Mouse (Mus musculus) thymus, adult 2 months (tissue): Measurements from ENCODE around the gene Cyb561a3. TPM values are rescaled to one million over a fixed set of nuclear protein-coding genes. Genes with fewer than 3 reads are reported as not detected.

Source experiments
- DNase-seq: peaks from one replicate; pipeline ENCODE4 v3.0.0; 2021
- H3K27ac ChIP-seq: fragments of 200-500 bp; 2 replicates; pipeline ENCODE4 v1.5.1; 2012; ENCODE audit warnings: low read length, control low read depth; ENCODE audit not compliant: control insufficient read depth, insufficient read depth
- H3K27me3 ChIP-seq: fragments of 200-500 bp; 2 replicates; pipeline ENCODE4 v1.6.1; 2012; ENCODE audit warnings: mild to moderate bottlenecking, low read length, moderate library complexity, mixed read lengths; ENCODE audit not compliant: control insufficient read depth, insufficient read depth
- H3K36me3 ChIP-seq: fragments of 200-500 bp; 2 replicates; pipeline ENCODE4 v1.6.1; 2012; ENCODE audit warnings: mild to moderate bottlenecking, low read length, moderate library complexity; ENCODE audit not compliant: control insufficient read depth, insufficient read depth
- H3K4me1 ChIP-seq: fragments of 200-500 bp; replicated peaks from 2 replicates; pipeline ENCODE4 v1.6.1; 2012; ENCODE audit warnings: low read length; ENCODE audit not compliant: control insufficient read depth, insufficient read depth
- H3K4me3 ChIP-seq: fragments of 200-500 bp; 2 replicates; pipeline ENCODE4 v1.5.1; 2012; ENCODE audit warnings: mild to moderate bottlenecking, low read length, control low read depth, moderate library complexity; ENCODE audit not compliant: control insufficient read depth, insufficient read depth
- CTCF ChIP-seq: fragments of 200-500 bp; IDR thresholded peaks from 2 replicates; pipeline ENCODE4 v1.5.1; 2012; ENCODE audit warnings: mild to moderate bottlenecking, control low read depth, low read length, moderate library complexity, borderline replicate concordance; ENCODE audit not compliant: control insufficient read depth, poor library complexity, insufficient read depth; ENCODE audit errors: extremely low read depth
- POLR2A ChIP-seq: fragments of 200-500 bp; IDR thresholded peaks from 2 replicates; pipeline ENCODE4 v1.6.1; 2012; ENCODE audit warnings: mild to moderate bottlenecking, low read length, control low read depth, moderate library complexity; ENCODE audit not compliant: control insufficient read depth, poor library complexity, insufficient read depth; ENCODE audit errors: extremely low read depth
- WGBS: fragments of 180-500 bp; shearing (Covaris S2); methylation state at CpG from one replicate; pipeline ENCODE4 v1.1.7; 2018; 5-methylcytosine and 5-hydroxymethylcytosine counted together
- polyA plus RNA-seq: library from polyadenylated mRNA; depleted of rRNA; stranded (reverse); fragments of >200 nt; gene quantifications from 2 replicates; pipeline ENCODE4 v1.2.3, GENCODE M21; 2012; rRNA removed

Cyb561a3 gene
- polyA plus RNA-seq, 1 experiment, result 93.7 TPM

- no peaks in the 10 kb centered on the region for H3K27me3 ChIP-seq
- H3K27ac ChIP-seq, result no peak overlapping the region
- peaks cover 29% of the 10 kb centered on the region for H3K4me1 ChIP-seq
- DNase-seq, result peak; percentile 23
- H3K36me3 ChIP-seq, result peaks cover under 1% of the 10 kb centered on the region; the same call in 1 of the 2 replicates
- WGBS, result 8% methylated on average over 21 of the region's 21 CpGs
- peak overlapping the region; percentile 57 for H3K4me3 ChIP-seq
- TF ChIP-seq POLR2A, result no peak
- TF ChIP-seq CTCF, result no peak
Measured at GRCm38 (mm10) chr19:10634872-10635318, 57.9 kb downstream of the Cyb561a3 start.

DNA sequence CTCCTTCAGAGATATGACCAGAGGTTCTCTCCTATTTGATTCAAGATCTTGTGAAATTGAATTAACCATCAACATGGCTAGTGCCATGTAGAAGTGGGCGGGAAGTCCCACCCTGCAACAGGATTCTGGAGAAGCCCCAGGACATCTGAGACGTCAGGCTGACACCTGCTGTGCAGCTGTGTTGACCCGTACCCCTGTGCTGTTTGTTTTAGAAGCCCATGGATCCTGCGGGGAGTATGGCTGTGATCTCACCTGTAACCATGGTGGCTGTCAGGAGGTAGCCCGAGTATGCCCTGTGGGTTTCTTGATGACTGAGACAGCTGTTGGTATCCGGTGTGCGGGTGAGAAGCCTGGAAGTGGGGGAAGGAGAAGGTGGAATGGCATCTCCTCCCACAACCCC is 60.9 kb downstream of the Cyb561a3 start:
- TF ChIP-seq CTCF (no peak), POLR2A (no peak)
- DNase-seq, result no peak
- Histone ChIP-seq H3K4me3 (no peak overlapping the region), H3K27me3 (no peaks in the 10 kb centered on the region), H3K27ac (no peak overlapping the region), H3K4me1 (peaks cover 39% of the 10 kb centered on the region), H3K36me3 (no peaks in the 10 kb centered on the region)
- WGBS, result 66% methylated on average over 7 of the region's 7 CpGs

DNA sequence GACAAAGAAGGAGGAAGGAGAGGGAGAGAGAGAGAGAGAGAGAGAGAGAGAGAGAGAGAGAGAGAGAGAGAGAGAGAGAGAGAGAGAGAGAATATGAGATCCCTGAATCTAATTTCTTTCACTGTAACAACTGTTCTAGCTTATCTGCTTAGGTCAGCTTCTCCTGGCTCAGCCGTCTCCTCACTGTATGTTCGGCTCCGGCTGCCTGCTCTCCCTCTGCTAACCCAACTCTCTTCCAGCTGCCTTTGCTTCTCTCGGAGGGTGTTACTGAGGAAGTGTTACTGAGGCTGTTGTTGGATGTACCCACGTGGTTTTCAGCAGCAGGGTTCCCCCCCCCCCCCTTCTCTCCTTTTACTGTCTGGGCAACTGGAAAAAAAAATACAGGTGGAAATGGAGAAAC is 63.1 kb downstream of the Cyb561a3 start:
- Histone ChIP-seq H3K27me3 (no peaks in the 10 kb centered on the region), H3K4me1 (peaks cover 37% of the 10 kb centered on the region), H3K36me3 (no peaks in the 10 kb centered on the region), H3K27ac (no peak overlapping the region), H3K4me3 (no peak overlapping the region)
- 7% methylated on average over 5 of the region's 5 CpGs for WGBS
- DNase-seq, result no peak
- TF ChIP-seq POLR2A (no peak), CTCF (no peak)

DNA sequence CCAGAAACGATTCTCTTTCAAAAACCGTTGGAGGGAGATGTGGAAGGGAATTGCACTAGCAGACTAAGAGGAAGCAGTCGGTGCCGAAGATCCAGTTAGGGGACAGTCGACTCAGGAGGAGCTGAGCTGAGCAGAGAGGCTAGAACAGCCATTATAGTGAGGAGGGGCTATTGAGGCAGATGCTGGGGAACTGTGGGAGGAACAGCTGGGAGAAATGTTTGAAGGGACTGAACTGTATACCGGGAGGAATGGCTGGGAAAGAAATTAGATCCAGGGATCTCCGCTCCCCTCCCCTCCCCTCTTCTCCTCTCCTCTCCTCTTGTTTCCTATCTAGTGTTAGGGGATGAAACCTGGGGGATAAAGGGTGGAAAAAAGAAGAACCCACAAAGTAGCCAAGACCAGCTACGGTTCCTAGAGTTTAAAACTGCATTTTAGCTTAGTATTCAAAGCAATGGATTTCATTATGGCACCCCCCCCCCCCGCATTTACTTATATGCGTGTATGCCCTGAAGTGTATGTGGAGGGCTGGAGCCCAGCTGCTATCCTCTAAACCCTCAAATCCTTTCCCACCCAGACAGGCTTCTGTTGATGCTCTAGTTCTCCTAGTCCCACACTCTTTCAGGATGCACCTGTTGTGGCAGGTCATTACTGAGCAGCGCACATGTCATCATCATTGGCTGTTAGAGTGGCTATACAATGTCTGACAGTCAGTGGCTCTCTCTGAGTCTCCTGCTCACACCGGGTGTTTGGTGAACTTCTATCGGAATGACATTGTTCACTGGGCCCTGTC is 63.8 kb downstream of the Cyb561a3 start:
- no peak for DNase-seq
- Histone ChIP-seq H3K4me1 (peaks cover 35% of the 10 kb centered on the region), H3K4me3 (no peak overlapping the region), H3K27me3 (no peaks in the 10 kb centered on the region), H3K36me3 (no peaks in the 10 kb centered on the region), H3K27ac (no peak overlapping the region)
- no peak for TF ChIP-seq CTCF
- TF ChIP-seq POLR2A, result no peak
- 30% methylated on average over 13 of the region's 13 CpGs for WGBS

Other genes starting within 250 kb of the Cyb561a3 start
- gene Syt7, start 188.1 kb upstream of the Cyb561a3 start, polyA plus RNA-seq, result 1.8 and 2.7 TPM in 2 replicates
- 0.42 and 0.59 TPM in 2 replicates for gene Lrrc10b, start 119.7 kb upstream of the Cyb561a3 start, polyA plus RNA-seq
- 2.0 and 2.1 TPM in 2 replicates for gene Ppp1r32, start 94.2 kb upstream of the Cyb561a3 start, polyA plus RNA-seq
- 106 and 113 TPM in 2 replicates for gene Cpsf7, start 51.9 kb upstream of the Cyb561a3 start, polyA plus RNA-seq
- gene Sdhaf2, start 51.0 kb upstream of the Cyb561a3 start, polyA plus RNA-seq, result 42.1 and 42.2 TPM in 2 replicates
- gene Tmem216, start 20.9 kb upstream of the Cyb561a3 start, polyA plus RNA-seq, result 14.8 and 22.2 TPM in 2 replicates
- gene Tmem138, start 190 bp downstream of the Cyb561a3 start, polyA plus RNA-seq, result 18.7 and 20.6 TPM in 2 replicates
- 154 and 156 TPM in 2 replicates for gene Ddb1, start 28.2 kb downstream of the Cyb561a3 start, polyA plus RNA-seq
- gene Tkfc, start 28.5 kb downstream of the Cyb561a3 start, polyA plus RNA-seq, result 17.3 and 20.2 TPM in 2 replicates
- gene Vwce, start 57.0 kb downstream of the Cyb561a3 start, polyA plus RNA-seq, result 3.1 and 4.7 TPM in 2 replicates
- gene Pga5, start 100.9 kb downstream of the Cyb561a3 start, polyA plus RNA-seq, result 0.46 and 0.59 TPM in 2 replicates
- 38.2 and 40.4 TPM in 2 replicates for gene Vps37c, start 111.6 kb downstream of the Cyb561a3 start, polyA plus RNA-seq
- gene Cd5, start 161.8 kb downstream of the Cyb561a3 start, polyA plus RNA-seq, result 250 and 282 TPM in 2 replicates